Mouse (Mus musculus): ENCODE measurements around the gene Fnip1. TPM values are rescaled to one million over a fixed set of nuclear protein-coding genes. Genes with fewer than 3 reads are reported as not detected.

Gene Fnip1
- total RNA-seq, 2 experiments from 2014 or later: 32.4 to 36.0 TPM

GRCm38 (mm10) chr11:54539031-54539430, 101.0 kb downstream of the Fnip1 start:
- ATAC-seq (replicated peaks; ENCODE audit: poor library complexity): no peak

GRCm38 (mm10) chr11:54539486-54539885, 101.5 kb downstream of the Fnip1 start:
- ATAC-seq (replicated peaks; ENCODE audit: poor library complexity): no peak

- ATAC-seq (replicated peaks; ENCODE audit: poor library complexity): no peak
Measured at GRCm38 (mm10) chr11:54540328-54540727, 102.3 kb downstream of the Fnip1 start.

DNA sequence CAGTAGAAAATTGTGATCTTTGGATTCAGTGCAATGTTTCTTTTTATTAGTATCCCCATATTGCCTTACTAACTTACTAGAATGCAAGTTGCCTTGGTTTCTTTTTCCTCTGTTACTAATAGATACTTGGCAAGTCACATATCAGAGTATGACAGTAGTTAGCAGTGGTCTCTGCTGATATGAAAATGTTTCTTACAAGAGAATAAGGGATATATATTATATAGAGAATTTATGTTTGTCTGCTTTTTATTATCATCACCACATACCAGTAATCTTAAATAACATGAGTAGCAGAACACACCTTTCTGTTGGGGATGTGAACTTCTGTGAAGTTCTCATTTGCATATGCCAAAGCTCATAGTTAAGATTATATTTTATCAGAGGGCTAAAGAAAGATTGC, 104.4 kb downstream of the Fnip1 start:
- ATAC-seq (replicated peaks; ENCODE audit: poor library complexity): peak; percentile 93

DNA sequence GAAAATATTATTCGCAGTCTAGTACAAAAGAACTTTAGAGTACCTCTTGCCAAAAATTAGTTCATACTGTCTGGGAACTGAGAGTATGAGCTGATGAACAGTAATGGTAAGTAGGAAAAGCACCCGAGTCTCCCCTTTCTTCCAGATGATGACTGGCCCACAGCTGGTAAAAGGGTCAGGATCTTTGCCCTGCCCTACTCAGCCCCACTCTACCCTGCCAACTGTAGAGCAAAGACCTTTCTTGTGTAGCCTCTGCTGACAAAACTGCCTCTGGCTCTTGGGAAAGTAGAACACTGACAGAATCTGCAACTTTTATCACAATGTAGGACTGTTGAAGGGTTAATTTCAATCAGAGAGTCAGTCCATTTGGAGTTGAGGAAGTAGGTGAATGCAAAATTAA, 117.0 kb downstream of the Fnip1 start:
- ATAC-seq (replicated peaks; ENCODE audit: poor library complexity): no peak

GRCm38 (mm10) chr11:54562761-54563160, 124.8 kb downstream of the Fnip1 start:
- ATAC-seq (replicated peaks; ENCODE audit: poor library complexity): peak; percentile 88

Other genes with a start within 250 kb of the Fnip1 start
- not detected in 2 replicates for gene Csf2, start 188.5 kb upstream of the Fnip1 start, total RNA-seq (2015)
- gene Csf2, start 188.5 kb upstream of the Fnip1 start, total RNA-seq (2017): not detected in 2 replicates
- not detected in 2 replicates for gene Il3, start 170.9 kb upstream of the Fnip1 start, total RNA-seq (2015)
- not detected in 2 replicates for gene Il3, start 170.9 kb upstream of the Fnip1 start, total RNA-seq (2017)
- 0.86 and 3.2 TPM in 2 replicates for gene Acsl6, start 134.4 kb upstream of the Fnip1 start, total RNA-seq (2015)
- 1.2 and 3.5 TPM in 2 replicates for gene Acsl6, start 134.4 kb upstream of the Fnip1 start, total RNA-seq (2017)
- gene Meikin, start 67.5 kb upstream of the Fnip1 start, total RNA-seq (2015): not detected in 2 replicates
- gene Meikin, start 67.5 kb upstream of the Fnip1 start, total RNA-seq (2017): not detected in 2 replicates
- gene Rapgef6, start 84.6 kb downstream of the Fnip1 start, total RNA-seq (2015): 53.3 and 61.0 TPM in 2 replicates
- 46.9 and 63.7 TPM in 2 replicates for gene Rapgef6, start 84.6 kb downstream of the Fnip1 start, total RNA-seq (2017)

Measured in megakaryocyte progenitor cell, adult 5-6 weeks (primary cell).